Mouse (Mus musculus) small intestine, adult 2 months (tissue): Measurements from ENCODE around the gene Slmap.

Source experiments
- CTCF ChIP-seq: fragments of 200-500 bp; IDR thresholded peaks from 2 replicates; pipeline ENCODE4 v1.5.1; 2012; ENCODE audit warnings: low read depth, mild to moderate bottlenecking, control low read depth, inconsistent platforms, low read length, moderate library complexity, mixed read lengths; ENCODE audit not compliant: insufficient replicate concordance, insufficient read length; ENCODE audit errors: extremely low read depth
- POLR2A ChIP-seq: fragments of 200-500 bp; IDR thresholded peaks from 2 replicates; pipeline ENCODE4 v1.6.1; 2012; ENCODE audit warnings: low read depth, mild to moderate bottlenecking, control low read depth, inconsistent platforms, low read length, moderate library complexity

DNA sequence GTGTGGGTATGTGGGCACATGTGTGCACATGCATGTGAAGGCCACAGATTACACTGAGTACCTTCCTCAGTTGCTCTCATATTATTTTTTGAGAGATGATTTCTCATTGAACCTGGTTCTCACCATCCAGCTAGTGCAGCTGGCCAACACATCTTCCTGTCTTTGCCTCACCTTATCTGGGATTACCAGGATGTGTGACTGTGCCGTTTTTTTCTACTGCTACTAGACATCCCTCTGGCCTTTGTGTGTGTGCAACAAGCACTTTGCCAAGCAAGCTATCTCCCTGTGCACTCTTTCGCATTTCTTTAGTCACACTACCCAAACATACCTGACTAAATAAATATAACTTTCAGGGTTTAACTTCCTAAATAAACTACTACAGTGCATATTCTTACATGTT, 87.5 kb downstream of the Slmap start:
- TF ChIP-seq CTCF, result no peak
- TF ChIP-seq POLR2A, result no peak
